Mouse (Mus musculus) liver, adult 2 months (tissue): ENCODE measurements around the gene Wasf2.

Experiments used
- CTCF ChIP-seq: fragments of 200-500 bp; IDR thresholded peaks from 2 replicates; pipeline ENCODE4 v1.5.1; 2011; ENCODE audit warnings: low read depth, low read length, control low read depth
- POLR2A ChIP-seq: fragments of 200-500 bp; IDR thresholded peaks from 2 replicates; pipeline ENCODE4 v1.6.1; 2011; ENCODE audit warnings: low read length, control low read depth; ENCODE audit not compliant: insufficient read depth; ENCODE audit errors: extremely low read depth

DNA sequence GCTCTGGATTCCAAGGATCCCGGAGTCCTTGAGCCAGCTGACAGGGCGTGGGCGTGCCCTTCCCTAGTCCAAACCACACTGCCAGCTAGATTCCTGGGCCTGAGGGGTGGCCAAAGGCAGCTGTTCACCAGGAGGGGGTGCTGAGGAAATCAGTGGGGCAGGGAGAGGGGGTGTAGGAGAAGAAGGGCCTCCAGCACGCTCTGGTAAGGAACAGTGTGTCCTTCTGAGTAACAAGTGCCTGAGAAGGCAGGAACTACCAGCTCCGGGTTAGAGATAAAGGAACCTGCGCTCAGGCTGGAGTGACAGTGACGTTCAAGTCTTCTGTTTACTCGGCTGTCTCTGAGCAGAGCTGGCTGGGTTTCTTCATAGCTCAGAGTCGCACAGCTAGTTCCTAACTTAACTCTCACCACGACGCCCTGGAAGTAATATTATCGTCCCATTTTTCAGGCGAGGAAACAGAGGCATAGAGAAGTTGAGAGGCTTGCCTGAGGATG is 22.5 kb upstream of the Wasf2 start:
- no peak for TF ChIP-seq CTCF
- no peak for TF ChIP-seq POLR2A
